Comparison of ENCODE assay signal across 15 mouse cellular contexts in genomic region chr8:125271357-125271756, GRCm38 (mm10).
DNase-seq lines count a peak whose midpoint lies in the region; ATAC-seq and TF ChIP-seq lines count a peak whose summit lies in the region.
"Had no signal": no experiment of that assay in that cellular context is flagged by ENCODE, and none has a peak within 500 bp of the region (broad histone marks: within the 10 kb centered on the region; RNA-seq: fewer than 3 reads in every experiment).

No protein-coding gene starts in this region.

- H3K79me2 ChIP-seq in heart, adult 2 months (replicated peaks; ENCODE audit: control insufficient read depth, insufficient read depth, low read length): no peaks in the 10 kb centered on the region

- WGBS in heart, adult 2 months: 61% methylated on average over 5 of the region's 5 CpGs
- WGBS in kidney, postnatal 0 days: 71% methylated on average over 5 of the region's 5 CpGs
- WGBS in heart, postnatal 0 days: 54% methylated on average over 5 of the region's 5 CpGs
- 33% methylated on average over 5 of the region's 5 CpGs for WGBS in small intestine, adult 2 months
- 77% methylated on average over 5 of the region's 5 CpGs for WGBS in neural tube, embryonic 15.5 days

- H3K9ac ChIP-seq in heart, adult 2 months (ENCODE audit: low read depth, low read length): no peak overlapping the region
- H3K9ac ChIP-seq in kidney, postnatal 0 days (ENCODE audit: low read depth, low read length): no peak overlapping the region
- 0 out of 2 replicates have a peak overlapping the region, but pooled peaks have one; percentile 10 for H3K9ac ChIP-seq in heart, postnatal 0 days (replicated peaks; ENCODE audit: low read depth, low read length)
- H3K9ac ChIP-seq in neural tube, embryonic 15.5 days (replicated peaks): no peak overlapping the region
- H3K9ac ChIP-seq: forebrain, embryonic 12.5 days had no signal

- TF ChIP-seq POLR2A in heart, adult 2 months (IDR thresholded peaks at IDR 0.05; ENCODE audit: insufficient read depth, low read depth, low read length): no peak
- TF ChIP-seq POLR2A in small intestine, adult 2 months (IDR thresholded peaks at IDR 0.05; ENCODE audit: low read depth, low read length): no peak

- H3K27ac ChIP-seq in heart, adult 2 months: peak overlapping the region; percentile 10
- H3K27ac ChIP-seq in kidney, postnatal 0 days: peak overlapping the region; percentile 62
- peak overlapping the region; percentile 69 for H3K27ac ChIP-seq in heart, postnatal 0 days (ENCODE audit: low read depth)
- peak overlapping the region; percentile 84 for H3K27ac ChIP-seq in small intestine, adult 2 months (ENCODE audit: insufficient read depth, low read depth, low read length)
- H3K27ac ChIP-seq in neural tube, embryonic 15.5 days (replicated peaks): no peak overlapping the region

- H3K4me2 ChIP-seq in kidney, postnatal 0 days (ENCODE audit: low read length): no peak overlapping the region
- H3K4me2 ChIP-seq in heart, postnatal 0 days (ENCODE audit: low read depth, low read length): no peak overlapping the region
- H3K4me2 ChIP-seq in neural tube, embryonic 15.5 days: no peak overlapping the region
- H3K4me2 ChIP-seq: forebrain, embryonic 12.5 days; liver, embryonic 11.5 days had no signal

- H3K4me3 ChIP-seq in heart, adult 2 months: no peak overlapping the region
- no peak overlapping the region for H3K4me3 ChIP-seq in kidney, postnatal 0 days (replicated peaks; ENCODE audit: low read depth, low read length)
- H3K4me3 ChIP-seq in heart, postnatal 0 days (ENCODE audit: low read depth, low read length): no peak overlapping the region
- H3K4me3 ChIP-seq in small intestine, adult 2 months (ENCODE audit: low read depth, low read length): no peak overlapping the region
- H3K4me3 ChIP-seq in neural tube, embryonic 15.5 days (replicated peaks): no peak overlapping the region
- H3K4me3 ChIP-seq: forebrain, embryonic 12.5 days; megakaryocyte, embryonic 14.5 days had no signal

- TF ChIP-seq EP300 in heart, adult 2 months (IDR thresholded peaks at IDR 0.05; ENCODE audit: insufficient read depth, low read depth, low read length): no peak
- no peak for TF ChIP-seq EP300 in heart, postnatal 0 days (IDR thresholded peaks at IDR 0.05; ENCODE audit: low read depth)

- no peak for DNase-seq in heart, adult 2 months
- no peak for DNase-seq in heart, postnatal 14 days
- DNase-seq in kidney, postnatal 0 days (ENCODE audit: low spot score): no peak
- no peak for DNase-seq in kidney, adult 9 months
- no peak for DNase-seq in heart, postnatal 0 days (ENCODE audit: low spot score)
- DNase-seq in layer of hippocampus, adult 9-11 months: no peak
- DNase-seq: cerebellum, adult 9-11 months; kidney, postnatal 10 days; thymus, postnatal 36 days had no signal

- no peaks in the 10 kb centered on the region for H3K27me3 ChIP-seq in heart, adult 2 months (ENCODE audit: control insufficient read depth, insufficient read depth, low read length)
- no peaks in the 10 kb centered on the region for H3K27me3 ChIP-seq in kidney, postnatal 0 days (ENCODE audit: insufficient read depth, low read length)
- H3K27me3 ChIP-seq in heart, postnatal 0 days (ENCODE audit: control insufficient read depth, insufficient read depth, low read length): no peaks in the 10 kb centered on the region
- H3K27me3 ChIP-seq in small intestine, adult 2 months (ENCODE audit: control insufficient read depth, insufficient read depth, low read length): no peaks in the 10 kb centered on the region
- 0 out of 2 replicates have a peak, but pooled peaks cover 3% of the 10 kb centered on the region for H3K27me3 ChIP-seq in neural tube, embryonic 15.5 days (replicated peaks)
- H3K27me3 ChIP-seq: forebrain, embryonic 12.5 days had no signal

- peaks cover 16% of the 10 kb centered on the region for H3K4me1 ChIP-seq in heart, adult 2 months (ENCODE audit: control insufficient read depth, insufficient read depth, low read length)
- 0 out of 2 replicates have a peak, but pooled peaks cover 4% of the 10 kb centered on the region for H3K4me1 ChIP-seq in kidney, postnatal 0 days (replicated peaks; ENCODE audit: insufficient read depth, low read length)
- H3K4me1 ChIP-seq in heart, postnatal 0 days (ENCODE audit: control insufficient read depth, insufficient read depth): peaks cover 26% of the 10 kb centered on the region
- peaks cover 22% of the 10 kb centered on the region; the same call in 1 of the 2 replicates for H3K4me1 ChIP-seq in small intestine, adult 2 months (ENCODE audit: control insufficient read depth, insufficient read depth, insufficient read length, low read length)
- 0 out of 2 replicates have a peak, but pooled peaks cover 5% of the 10 kb centered on the region for H3K4me1 ChIP-seq in neural tube, embryonic 15.5 days
- H3K4me1 ChIP-seq: megakaryocyte, embryonic 14.5 days had no signal

- intact Hi-C loops in heart, adult 2 months (cut with DNase I): no loop called here
- intact Hi-C loops in heart, postnatal 14 days (cut with DNase I): no loop called here

- H3K36me3 ChIP-seq in heart, adult 2 months (ENCODE audit: control insufficient read depth, insufficient read depth, low read length): no peaks in the 10 kb centered on the region
- no peaks in the 10 kb centered on the region for H3K36me3 ChIP-seq in kidney, postnatal 0 days (ENCODE audit: insufficient read depth, low read length)
- H3K36me3 ChIP-seq in heart, postnatal 0 days (replicated peaks; ENCODE audit: control insufficient read depth, insufficient read depth, low read length): no peaks in the 10 kb centered on the region
- H3K36me3 ChIP-seq in small intestine, adult 2 months (ENCODE audit: control insufficient read depth, insufficient read depth, low read length): no peaks in the 10 kb centered on the region
- no peaks in the 10 kb centered on the region for H3K36me3 ChIP-seq in neural tube, embryonic 15.5 days
- H3K36me3 ChIP-seq: forebrain, embryonic 12.5 days had no signal

- H3K9me3 ChIP-seq in kidney, postnatal 0 days (replicated peaks; ENCODE audit: low read length): peaks cover 3% of the 10 kb centered on the region
- no peaks in the 10 kb centered on the region; the same call in 1 of the 2 replicates for H3K9me3 ChIP-seq in heart, postnatal 0 days (replicated peaks; ENCODE audit: control insufficient read depth, low read length)
- no peaks in the 10 kb centered on the region for H3K9me3 ChIP-seq in neural tube, embryonic 15.5 days (replicated peaks)
- H3K9me3 ChIP-seq: forebrain, embryonic 12.5 days had no signal

- no peak for TF ChIP-seq CTCF in heart, adult 2 months (IDR thresholded peaks at IDR 0.05)
- TF ChIP-seq CTCF in kidney, postnatal 0 days (IDR thresholded peaks at IDR 0.05; ENCODE audit: low read depth): no peak
- TF ChIP-seq CTCF in heart, postnatal 0 days (IDR thresholded peaks at IDR 0.05; ENCODE audit: low read depth): no peak
- no peak for TF ChIP-seq CTCF in small intestine, adult 2 months (IDR thresholded peaks at IDR 0.05; ENCODE audit: extremely low read depth, insufficient read length, insufficient replicate concordance, low read depth, low read length)

- ATAC-seq in kidney, postnatal 0 days (replicated peaks; ENCODE audit: low FRiP score, low read depth): no peak
- peak; percentile 34 for ATAC-seq in heart, postnatal 0 days (ENCODE audit: insufficient read depth, low read depth)
- ATAC-seq in neural tube, embryonic 15.5 days (ENCODE audit: low FRiP score): no peak
- ATAC-seq: activated CD4-positive, CD25-positive, alpha-beta regulatory T cell, adult 4 months had no signal
